Mouse (Mus musculus) urinary bladder, adult 2 months (tissue): ENCODE measurements around the gene Setd5. TPM values are rescaled to one million over a fixed set of nuclear protein-coding genes. Genes with fewer than 3 reads are reported as not detected.
A peak's percentile ranks its signal among the peaks of the same experiment; 100 is the strongest.

Experiments used
- DNase-seq: peaks from one replicate; pipeline ENCODE4 v3.0.0; 2022; ENCODE audit warnings: low spot score
- polyA plus RNA-seq: library from polyadenylated mRNA; depleted of rRNA; stranded (reverse); fragments of >200 nt; gene quantifications from 2 replicates; pipeline ENCODE4 v1.2.3, GENCODE M21; 2012

The Setd5 gene
- polyA plus RNA-seq, 1 experiment = 41.4 TPM

DNA sequence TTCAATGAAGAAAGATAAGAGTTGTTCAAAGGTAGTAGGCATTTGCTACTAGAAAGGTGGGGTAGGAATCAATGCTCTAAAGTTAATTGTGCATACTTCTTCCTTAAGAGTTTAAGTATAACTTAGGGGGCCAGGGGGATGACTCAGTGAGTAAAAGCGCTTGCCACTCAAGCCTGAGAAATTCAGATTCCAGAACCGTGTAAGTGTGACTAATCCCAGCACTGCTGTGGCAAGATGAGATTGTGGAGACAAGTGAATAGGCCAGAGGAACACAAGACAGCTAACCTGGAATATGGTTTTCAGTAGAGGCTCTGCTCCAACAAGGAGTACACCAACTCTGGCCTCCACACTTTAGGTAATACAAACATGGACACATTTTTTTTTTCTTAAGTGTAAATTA, 56.2 kb downstream of the Setd5 start:
- DNase-seq = no peak

DNA sequence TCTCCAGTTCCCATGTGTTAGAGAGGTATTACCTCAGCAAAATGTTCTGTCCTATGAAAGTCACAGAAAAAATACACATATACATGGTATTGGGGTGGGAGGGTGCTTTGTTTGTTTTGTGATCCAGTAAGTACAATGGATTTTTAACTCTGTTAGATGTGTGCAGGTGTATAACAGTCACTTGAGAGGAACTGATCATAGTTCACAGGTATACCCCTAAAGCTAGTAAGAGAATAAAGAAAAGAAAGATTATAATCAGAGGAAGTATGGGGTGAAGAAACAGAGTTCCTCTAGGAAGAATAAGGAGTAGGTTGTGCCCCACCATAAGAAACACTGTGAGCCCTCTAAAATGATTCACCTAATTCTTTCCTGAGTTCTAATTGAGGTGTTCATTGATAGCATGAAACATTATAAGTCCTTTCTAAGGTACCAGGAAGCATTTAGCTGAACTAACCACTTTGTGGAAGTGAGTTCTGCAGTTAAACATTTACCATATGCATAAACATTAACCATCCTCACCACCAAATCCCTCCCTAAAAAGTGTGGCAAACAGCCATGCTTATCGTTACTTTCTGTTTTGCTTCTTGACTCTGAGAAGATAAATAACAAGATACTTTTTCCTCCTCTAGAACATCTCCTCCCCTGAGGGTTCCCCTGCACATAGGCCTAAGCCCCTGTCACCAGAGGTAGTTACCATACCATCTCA, 64.4 kb downstream of the Setd5 start:
- DNase-seq = no peak

GRCm38 (mm10) chr6:113144764-113145163, 67.6 kb downstream of the Setd5 start:
- DNase-seq = no peak

GRCm38 (mm10) chr6:113145249-113145648, 68.1 kb downstream of the Setd5 start:
- DNase-seq = no peak

DNA sequence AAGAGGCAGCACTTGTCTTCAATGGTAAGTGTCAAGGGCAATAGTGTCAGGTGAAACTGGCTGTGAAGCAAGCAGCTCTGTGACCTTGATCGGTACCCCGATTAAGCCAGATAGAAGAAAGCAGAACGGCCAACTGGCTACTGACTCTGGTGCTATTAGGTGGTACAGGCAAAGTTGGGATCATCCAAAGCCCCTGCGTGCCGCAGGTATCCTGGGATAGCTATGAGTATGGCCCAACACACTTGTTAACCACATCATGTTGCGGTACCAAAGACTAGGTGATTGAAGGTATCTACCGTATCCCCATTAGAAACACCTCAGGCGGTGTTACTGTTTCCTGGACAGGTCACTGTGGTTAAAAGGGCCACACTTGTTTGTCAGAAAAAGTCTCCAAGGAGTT, 76.9 kb downstream of the Setd5 start:
- DNase-seq = no peak

DNA sequence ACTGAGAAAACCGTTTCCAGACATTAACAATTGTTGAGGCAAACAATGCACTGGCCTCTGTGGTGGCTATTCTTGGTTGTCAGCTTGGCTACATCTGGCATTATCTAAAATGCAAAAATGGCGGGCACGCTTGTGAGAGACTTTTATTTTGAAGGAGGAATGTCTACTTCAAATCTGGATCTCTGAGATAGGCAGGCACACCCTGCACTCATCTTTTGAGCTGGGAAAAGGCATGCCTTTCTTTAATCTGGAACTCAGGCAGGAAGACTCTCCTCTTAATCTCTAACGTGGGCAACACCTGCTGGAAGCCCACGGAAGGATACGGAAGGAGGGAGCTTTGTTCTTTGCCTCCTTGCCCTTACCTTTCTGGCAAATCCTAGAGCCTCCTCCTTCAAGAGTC, 77.7 kb downstream of the Setd5 start:
- DNase-seq = no peak

DNA sequence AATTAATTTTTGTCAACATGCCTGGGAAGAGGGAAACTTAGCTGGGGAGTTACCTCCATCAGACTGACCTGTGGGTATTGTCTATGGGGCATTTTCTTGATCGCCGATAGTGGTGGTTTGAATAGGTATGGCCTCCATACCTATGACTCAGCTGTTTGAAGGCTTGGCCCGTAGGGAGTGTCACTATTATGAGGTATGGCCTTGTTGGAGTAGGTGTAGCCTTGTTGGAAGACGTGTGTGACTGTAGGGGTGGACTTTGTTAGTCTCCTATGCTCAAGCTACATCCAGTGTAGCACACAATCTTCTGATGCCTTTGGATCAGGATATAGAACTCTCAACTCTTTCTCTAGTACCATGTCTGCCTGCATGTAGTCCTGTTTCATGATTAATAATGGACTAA, 78.9 kb downstream of the Setd5 start:
- DNase-seq = no peak

DNA sequence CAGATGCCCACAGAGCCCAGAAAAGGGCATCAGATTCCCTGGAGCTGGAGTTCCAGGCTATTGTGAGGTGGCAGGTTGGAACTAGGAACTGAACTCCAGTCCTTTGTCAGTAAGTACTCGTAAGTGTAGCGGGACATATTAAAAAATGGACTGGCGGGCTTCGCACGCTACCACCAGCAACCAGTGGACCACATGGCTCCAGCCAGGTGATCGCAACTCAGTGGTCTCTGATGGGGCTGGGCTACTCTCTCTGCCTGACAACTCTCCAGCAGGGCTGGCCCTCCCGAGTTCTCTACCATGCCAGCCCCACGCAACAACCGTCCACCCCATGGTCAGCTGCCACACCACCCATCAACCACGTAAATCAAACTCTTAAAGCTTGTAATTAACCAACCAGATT, 82.9 kb downstream of the Setd5 start:
- DNase-seq = no peak

GRCm38 (mm10) chr6:113161982-113162381, 84.8 kb downstream of the Setd5 start:
- no peak for DNase-seq

DNA sequence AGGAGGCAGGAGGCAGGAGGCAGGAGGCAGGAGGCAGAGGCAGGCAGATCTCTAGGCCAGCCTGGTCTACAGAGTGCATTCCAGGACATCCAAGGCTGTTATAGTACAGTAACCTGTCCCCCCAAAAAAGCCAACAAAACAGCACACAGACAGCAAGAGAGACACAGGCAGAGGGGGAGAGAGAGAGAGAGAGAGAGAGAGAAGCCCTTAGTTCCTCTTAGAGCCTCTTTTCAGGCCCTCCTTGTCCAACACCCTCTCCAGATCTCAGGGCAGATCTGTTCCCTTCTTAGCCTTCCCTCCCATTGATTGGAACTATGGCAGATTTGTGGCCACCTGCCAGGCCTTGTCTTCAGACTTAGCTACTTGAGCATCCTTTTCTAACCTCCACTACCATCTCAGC, 86.3 kb downstream of the Setd5 start:
- no peak for DNase-seq

GRCm38 (mm10) chr6:113166661-113167251, 89.6 kb downstream of the Setd5 start:
- DNase-seq = peak; percentile 50

- DNase-seq = no peak
These were observed 91.3 kb downstream of the Setd5 start for GRCm38 (mm10) chr6:113168316-113168975.

DNA sequence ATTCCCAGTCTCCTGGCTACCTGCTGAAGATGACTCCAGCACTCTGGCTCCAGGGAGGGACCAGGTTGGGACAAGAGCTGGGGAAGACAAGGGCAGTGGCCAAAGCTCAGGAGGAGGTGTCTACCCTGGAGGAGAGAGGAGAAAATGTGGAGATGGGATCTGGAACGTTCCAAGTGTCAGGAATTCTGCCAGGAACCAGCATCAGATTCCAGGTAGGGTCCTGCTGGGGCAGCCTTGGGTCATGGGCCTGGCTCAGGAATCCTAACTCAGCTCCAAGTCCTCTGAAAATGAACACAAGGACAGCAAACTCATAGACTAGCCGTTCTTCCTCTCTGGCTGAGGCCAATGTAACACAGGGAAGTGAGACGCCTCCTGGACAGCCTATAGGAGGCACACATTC, 92.7 kb downstream of the Setd5 start:
- DNase-seq = no peak

DNA sequence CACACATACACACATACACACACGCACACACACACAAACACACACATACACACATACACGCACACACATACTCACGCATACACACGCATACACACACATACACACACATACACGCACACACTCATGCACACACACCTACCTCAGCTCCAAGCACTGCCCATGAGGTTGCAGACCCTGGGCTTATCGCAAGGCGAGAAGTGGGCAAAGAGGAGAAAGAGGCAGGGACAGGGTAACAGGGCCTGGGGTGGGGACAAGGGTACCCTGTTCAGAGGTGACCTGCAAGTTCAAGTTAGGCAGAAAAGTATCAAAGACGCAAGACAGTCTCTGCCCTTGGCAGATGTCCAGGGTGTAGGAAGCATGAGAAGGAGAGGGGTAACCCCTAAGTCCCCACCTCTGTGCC, 93.5 kb downstream of the Setd5 start:
- DNase-seq = no peak

DNA sequence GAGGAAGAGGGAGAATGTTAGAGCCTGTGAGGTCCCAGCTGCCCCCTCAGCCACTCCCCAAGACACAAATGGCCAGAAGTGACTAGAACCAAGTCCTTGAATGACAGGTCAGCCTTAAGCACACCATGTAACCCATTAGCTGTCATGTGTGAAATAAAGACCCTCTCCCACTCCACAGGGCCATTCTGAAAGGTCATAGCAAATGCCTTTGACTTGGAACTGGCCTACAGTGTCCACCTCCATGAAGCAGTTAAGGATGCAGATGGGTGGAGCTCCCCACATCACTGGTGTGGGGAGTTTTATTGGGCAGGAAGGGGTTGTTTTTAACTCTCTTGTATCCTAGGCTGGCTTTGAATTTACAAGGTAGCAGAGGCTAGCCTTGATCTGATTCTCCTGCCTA, 94.8 kb downstream of the Setd5 start:
- DNase-seq = no peak

GRCm38 (mm10) chr6:113172568-113172967, 95.4 kb downstream of the Setd5 start:
- no peak for DNase-seq

- no peak for DNase-seq
These were observed 98.3 kb downstream of the Setd5 start for GRCm38 (mm10) chr6:113175469-113175868.

- DNase-seq = no peak
These were observed 99.4 kb downstream of the Setd5 start for GRCm38 (mm10) chr6:113176613-113177012.

DNA sequence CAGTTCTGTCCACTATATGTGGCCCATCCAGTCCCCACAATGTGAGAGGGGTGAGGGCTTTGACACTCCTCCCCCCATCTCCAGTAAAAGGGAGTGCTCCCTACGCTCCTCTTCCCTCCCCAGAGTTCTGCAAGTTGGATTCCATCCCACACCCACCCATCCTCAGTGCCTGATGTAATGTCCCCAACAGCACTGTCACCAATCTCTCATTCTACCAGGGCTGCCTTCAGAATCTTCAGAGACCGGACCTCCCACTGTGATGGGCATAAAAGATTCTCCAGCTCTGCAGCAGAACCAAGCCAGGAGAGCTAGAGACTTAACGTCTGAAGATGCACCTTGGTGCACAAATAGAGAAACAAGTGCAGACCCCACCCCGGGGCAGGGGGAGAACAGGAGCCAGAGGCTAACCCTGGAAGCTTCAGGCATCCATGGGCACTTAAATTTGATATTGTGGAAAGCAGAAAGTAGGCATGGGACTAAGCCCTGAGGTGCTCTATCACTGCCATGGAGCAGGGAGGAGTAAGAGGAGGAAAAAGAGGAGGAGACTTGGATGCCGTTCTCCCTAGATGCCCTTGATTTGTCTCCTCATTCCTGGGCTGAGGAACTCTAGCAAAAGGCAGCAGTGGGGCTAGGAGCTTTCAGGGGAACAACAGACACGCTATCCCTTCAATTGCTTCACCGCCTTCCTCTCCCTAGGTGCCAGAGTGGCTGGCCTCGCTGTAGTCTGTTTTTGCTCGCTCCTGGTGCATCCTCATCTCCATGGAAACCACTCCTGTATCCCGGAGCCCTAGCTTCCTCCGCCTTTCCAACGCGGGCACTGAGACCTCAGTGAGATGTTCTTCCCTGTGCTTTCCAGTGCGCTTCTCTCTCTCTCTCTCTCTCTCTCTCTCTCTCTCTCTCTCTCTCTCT, 101.4 kb downstream of the Setd5 start:
- DNase-seq = no peak

- DNase-seq = no peak
These were observed 102.1 kb downstream of the Setd5 start for GRCm38 (mm10) chr6:113179195-113179733.

DNA sequence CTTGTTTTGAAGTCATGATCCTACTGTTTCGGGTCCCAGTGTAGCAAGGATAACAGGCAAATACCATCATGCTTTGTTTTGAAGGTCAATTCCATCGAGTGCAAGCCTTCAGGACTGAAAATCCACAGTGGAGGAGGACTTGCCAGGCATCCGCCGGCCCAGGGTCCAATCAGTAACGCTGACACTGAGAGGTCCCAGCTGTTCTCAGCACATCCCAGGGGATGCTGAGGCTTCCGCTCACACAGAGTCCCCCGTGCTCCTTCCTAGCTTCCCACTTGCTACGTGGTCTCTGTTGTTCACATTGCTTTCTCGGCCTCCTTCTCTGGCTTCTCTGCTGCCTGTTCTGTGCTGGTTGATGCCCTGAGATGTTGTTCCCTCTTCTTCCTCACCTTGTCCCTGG, 107.0 kb downstream of the Setd5 start:
- DNase-seq = no peak
